Mouse (Mus musculus): ENCODE data around the gene Gm42688. TPM values are rescaled to one million over a fixed set of nuclear protein-coding genes. Genes with fewer than 3 reads are reported as not detected.
A peak's percentile ranks its signal among the peaks of the same experiment; 100 is the strongest.

Gene Gm42688
- polyA plus RNA-seq (2012; rRNA removed): 10.2 and 11.9 TPM in 2 replicates

DNA sequence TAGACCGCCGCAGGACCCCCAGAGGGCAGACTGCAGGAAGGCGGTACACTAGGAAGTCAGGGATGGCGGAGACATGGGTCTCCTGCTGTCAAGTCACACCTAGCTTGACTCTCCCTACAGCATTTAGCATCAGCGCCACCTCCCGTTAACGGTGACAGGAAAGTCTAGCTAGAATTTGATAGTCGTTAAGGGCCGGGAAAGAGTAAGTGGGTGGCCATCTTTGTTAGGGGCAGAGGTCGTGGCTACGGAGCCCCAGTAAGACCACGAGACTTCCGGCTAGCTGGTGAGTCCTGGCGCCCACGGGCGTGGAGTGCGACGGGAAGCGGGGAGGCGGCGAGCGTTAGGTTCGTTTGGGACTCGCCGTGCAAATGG is at the start of gene Gm42688, which contains the start of gene Ccdc142:
TSS of gene Gm42688 (plus strand) at position 302 of the 372 bp plus-strand sequence.
TSS of gene Ccdc142 (plus strand) at position 286 of the 372 bp plus-strand sequence.
- peak; percentile 94 for DNase-seq
- Histone ChIP-seq H3K36me3 (ENCODE audit: control insufficient read depth, insufficient read depth, low read length) (no peaks in the 10 kb centered on the region), H3K27ac (ENCODE audit: control insufficient read depth, insufficient read depth, low read length) (peak within 1 kb of the TSS; percentile 9), H3K4me1 (replicated peaks; ENCODE audit: control insufficient read depth, insufficient read depth, low read length) (peaks cover 22% of the 10 kb centered on the region), H3K4me3 (ENCODE audit: control insufficient read depth, insufficient read depth, low read length) (peak within 1 kb of the TSS; percentile 85), H3K27me3 (ENCODE audit: control insufficient read depth, insufficient read depth, low read length) (no peaks in the 10 kb centered on the region)
- under 1% methylated on average over 25 of the region's 25 CpGs for WGBS
- TF ChIP-seq POLR2A (IDR thresholded peaks at IDR 0.05; ENCODE audit: control insufficient read depth, extremely low read depth, insufficient read depth, low read length, poor library complexity) (0 out of 2 replicates have a peak, but pooled peaks have one; percentile 36), CTCF (IDR thresholded peaks at IDR 0.05; ENCODE audit: borderline replicate concordance, control insufficient read depth, extremely low read depth, insufficient read depth, low read length, poor library complexity) (no peak)

DNA sequence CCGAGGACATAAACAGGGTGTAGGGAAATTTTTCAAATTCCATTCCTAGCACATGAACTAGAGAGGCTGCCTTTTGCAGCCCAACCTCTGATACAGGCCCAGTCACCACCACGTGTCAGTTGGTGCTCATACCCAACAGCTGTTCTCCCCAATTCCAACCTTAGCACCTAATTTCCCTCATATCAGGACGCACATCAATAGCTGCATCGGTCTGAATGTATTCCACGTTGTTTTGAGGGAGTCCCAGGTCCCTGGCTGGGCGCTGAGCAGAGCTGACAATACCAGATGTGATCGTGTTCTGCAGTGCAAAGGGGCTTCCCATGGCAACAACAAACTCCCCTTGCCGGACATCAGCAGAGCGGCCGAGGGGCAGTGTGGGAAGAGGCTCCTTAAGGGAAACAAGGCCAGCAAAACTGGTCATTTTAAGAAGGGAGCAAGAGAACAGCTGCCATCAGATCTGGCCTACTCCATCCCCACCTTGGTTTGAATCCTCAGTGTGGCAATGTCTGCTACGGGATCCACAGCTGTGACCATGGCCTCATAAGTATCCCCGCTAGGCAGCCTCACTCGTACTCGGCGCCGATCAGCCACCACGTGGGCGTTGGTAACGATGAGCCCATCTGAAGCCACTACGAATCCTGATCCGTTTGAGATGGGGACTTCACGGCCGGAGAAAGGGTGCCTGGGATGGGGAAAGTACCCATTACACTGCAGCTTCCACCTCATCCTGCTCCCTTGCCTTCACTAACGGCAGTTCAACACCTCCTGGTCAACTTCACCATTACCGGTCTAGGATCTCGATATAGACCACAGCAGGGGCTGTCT is 48.1 kb upstream of the Gm42688 start:
- no peaks in the 10 kb centered on the region for H3K27me3 ChIP-seq (ENCODE audit: control insufficient read depth, insufficient read depth, low read length)
- H3K36me3 ChIP-seq (ENCODE audit: control insufficient read depth, insufficient read depth, low read length): peaks cover 8% of the 10 kb centered on the region
- no peak for TF ChIP-seq POLR2A (IDR thresholded peaks at IDR 0.05; ENCODE audit: control insufficient read depth, extremely low read depth, insufficient read depth, low read length, poor library complexity)
- no peak for TF ChIP-seq CTCF (IDR thresholded peaks at IDR 0.05; ENCODE audit: borderline replicate concordance, control insufficient read depth, extremely low read depth, insufficient read depth, low read length, poor library complexity)
- no peak for DNase-seq
- WGBS: 8% methylated on average over 26 of the region's 26 CpGs
- H3K4me3 ChIP-seq (ENCODE audit: control insufficient read depth, insufficient read depth, low read length): peak overlapping the region; percentile 80
- H3K27ac ChIP-seq (ENCODE audit: control insufficient read depth, insufficient read depth, low read length): no peak overlapping the region
- H3K4me1 ChIP-seq (replicated peaks; ENCODE audit: control insufficient read depth, insufficient read depth, low read length): peaks cover 19% of the 10 kb centered on the region

DNA sequence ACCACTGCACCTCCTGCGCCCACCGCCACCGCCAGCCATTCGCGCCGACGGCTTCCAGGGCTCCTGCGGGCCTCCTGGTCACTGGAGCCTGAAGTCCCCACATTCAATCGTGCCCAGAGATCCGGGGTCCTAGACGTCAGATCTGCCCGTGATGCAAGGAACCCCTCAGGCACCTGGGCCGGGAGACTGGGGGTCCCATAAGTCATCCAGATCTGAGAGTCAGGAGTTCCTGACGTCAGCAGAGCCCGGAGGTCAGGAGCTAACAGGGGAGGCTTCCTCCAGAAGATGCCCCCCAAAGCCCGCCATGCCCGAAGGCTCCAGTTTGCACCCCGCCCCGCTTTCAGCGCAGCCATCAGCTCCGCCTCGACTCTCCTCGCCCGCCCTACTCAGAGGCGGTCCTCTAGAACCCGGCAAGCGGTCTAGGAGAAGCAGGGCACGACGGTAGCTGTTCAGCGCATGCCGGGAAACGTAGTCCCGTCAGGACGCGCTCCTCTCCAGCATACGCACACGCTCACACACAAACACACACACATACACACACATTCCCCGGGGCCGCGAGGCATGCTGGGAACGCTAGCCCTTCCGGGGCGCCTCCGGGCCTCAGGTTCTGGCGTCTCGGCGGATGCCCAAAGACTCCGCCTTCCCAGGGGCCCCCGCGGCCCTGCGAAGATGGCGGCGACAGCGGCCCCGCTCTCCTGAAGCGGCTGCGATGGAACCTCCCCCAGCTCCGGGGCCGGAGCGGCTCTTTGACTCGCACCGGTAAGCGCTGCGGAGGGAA is 47.2 kb upstream of the Gm42688 start, which contains the start of gene Aup1:
TSS of gene Aup1 (plus strand) at position 448 of the 778 bp plus-strand sequence.
- Histone ChIP-seq H3K4me3 (ENCODE audit: control insufficient read depth, insufficient read depth, low read length) (peak within 1 kb of the TSS; percentile 80), H3K36me3 (ENCODE audit: control insufficient read depth, insufficient read depth, low read length) (peaks cover 8% of the 10 kb centered on the region), H3K27me3 (ENCODE audit: control insufficient read depth, insufficient read depth, low read length) (no peaks in the 10 kb centered on the region), H3K27ac (ENCODE audit: control insufficient read depth, insufficient read depth, low read length) (no peak within 1 kb of the TSS), H3K4me1 (replicated peaks; ENCODE audit: control insufficient read depth, insufficient read depth, low read length) (peaks cover 19% of the 10 kb centered on the region)
- under 1% methylated on average over 64 of the region's 64 CpGs for WGBS
- TF ChIP-seq CTCF (IDR thresholded peaks at IDR 0.05; ENCODE audit: borderline replicate concordance, control insufficient read depth, extremely low read depth, insufficient read depth, low read length, poor library complexity): no peak; the same call in 1 of the 2 replicates
- TF ChIP-seq POLR2A (IDR thresholded peaks at IDR 0.05; ENCODE audit: control insufficient read depth, extremely low read depth, insufficient read depth, low read length, poor library complexity): peak; percentile 90
- DNase-seq: peak; percentile 97

DNA sequence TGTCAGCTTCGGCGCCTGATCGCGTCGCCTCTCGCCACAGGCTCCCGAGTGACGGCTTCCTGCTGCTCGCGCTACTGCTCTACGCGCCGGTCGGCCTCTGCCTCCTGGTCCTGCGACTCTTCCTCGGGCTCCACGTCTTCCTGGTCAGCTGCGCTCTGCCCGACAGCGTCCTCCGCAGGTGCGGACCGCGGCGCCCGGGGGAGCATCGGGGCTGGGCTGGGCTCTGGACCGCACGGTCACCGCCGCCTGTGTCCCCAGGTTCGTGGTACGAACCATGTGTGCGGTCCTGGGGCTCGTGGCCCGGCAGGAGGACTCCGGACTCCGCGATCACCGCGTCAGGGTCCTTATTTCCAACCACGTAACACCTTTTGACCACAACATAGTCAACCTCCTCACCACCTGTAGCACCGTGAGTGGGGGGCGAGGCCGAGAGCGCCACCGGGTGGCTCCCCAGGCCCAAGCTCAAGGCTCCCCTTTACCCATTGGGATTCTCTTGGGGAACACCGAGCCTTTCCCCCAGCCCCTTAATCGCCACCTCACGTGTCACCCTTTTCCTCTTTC is 46.5 kb upstream of the Gm42688 start, which contains the start of gene Htra2:
TSS of gene Htra2 (minus strand) at position 403 of the 561 bp plus-strand sequence.
- no peak within 1 kb of the TSS for H3K27ac ChIP-seq (ENCODE audit: control insufficient read depth, insufficient read depth, low read length)
- H3K4me3 ChIP-seq (ENCODE audit: control insufficient read depth, insufficient read depth, low read length): peak within 1 kb of the TSS; percentile 80
- H3K4me1 ChIP-seq (replicated peaks; ENCODE audit: control insufficient read depth, insufficient read depth, low read length): peaks cover 19% of the 10 kb centered on the region
- H3K36me3 ChIP-seq (ENCODE audit: control insufficient read depth, insufficient read depth, low read length): peaks cover 8% of the 10 kb centered on the region
- under 1% methylated on average over 50 of the region's 50 CpGs for WGBS
- no peaks in the 10 kb centered on the region for H3K27me3 ChIP-seq (ENCODE audit: control insufficient read depth, insufficient read depth, low read length)
- peak; percentile 66 for DNase-seq
- TF ChIP-seq CTCF (IDR thresholded peaks at IDR 0.05; ENCODE audit: borderline replicate concordance, control insufficient read depth, extremely low read depth, insufficient read depth, low read length, poor library complexity): 0 out of 2 replicates have a peak, but pooled peaks have one; percentile 29
- no peak for TF ChIP-seq POLR2A (IDR thresholded peaks at IDR 0.05; ENCODE audit: control insufficient read depth, extremely low read depth, insufficient read depth, low read length, poor library complexity)

DNA sequence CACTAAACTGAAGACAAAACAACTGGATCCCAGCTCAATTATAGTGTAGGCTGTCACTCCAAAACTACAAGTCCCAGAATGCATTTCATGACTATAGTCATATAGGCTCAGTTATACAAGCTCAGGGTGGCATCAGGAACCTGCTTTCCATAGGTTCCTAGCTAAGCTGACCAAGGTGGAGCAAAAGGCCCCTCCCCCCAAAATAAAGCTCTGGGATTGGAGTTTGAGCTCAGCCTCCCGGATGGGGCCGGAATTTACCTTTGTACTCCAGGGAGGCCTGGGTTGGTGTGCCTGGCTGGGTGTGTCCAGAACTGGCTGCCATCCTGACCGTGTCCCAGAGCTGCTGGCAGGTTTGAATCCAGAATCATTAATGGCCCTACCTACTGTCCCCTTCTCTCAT is 43.6 kb upstream of the Gm42688 start, which contains the start of gene Dqx1:
TSS of gene Dqx1 (plus strand) at position 55 of the 400 bp plus-strand sequence.
- WGBS: 97% methylated on average over 3 of the region's 3 CpGs
- peaks cover 8% of the 10 kb centered on the region for H3K36me3 ChIP-seq (ENCODE audit: control insufficient read depth, insufficient read depth, low read length)
- no peak for DNase-seq
- H3K27me3 ChIP-seq (ENCODE audit: control insufficient read depth, insufficient read depth, low read length): no peaks in the 10 kb centered on the region
- H3K27ac ChIP-seq (ENCODE audit: control insufficient read depth, insufficient read depth, low read length): no peak within 1 kb of the TSS
- H3K4me1 ChIP-seq (replicated peaks; ENCODE audit: control insufficient read depth, insufficient read depth, low read length): peaks cover 19% of the 10 kb centered on the region
- H3K4me3 ChIP-seq (ENCODE audit: control insufficient read depth, insufficient read depth, low read length): no peak within 1 kb of the TSS
- TF ChIP-seq CTCF (IDR thresholded peaks at IDR 0.05; ENCODE audit: borderline replicate concordance, control insufficient read depth, extremely low read depth, insufficient read depth, low read length, poor library complexity) (no peak), POLR2A (IDR thresholded peaks at IDR 0.05; ENCODE audit: control insufficient read depth, extremely low read depth, insufficient read depth, low read length, poor library complexity) (no peak)

DNA sequence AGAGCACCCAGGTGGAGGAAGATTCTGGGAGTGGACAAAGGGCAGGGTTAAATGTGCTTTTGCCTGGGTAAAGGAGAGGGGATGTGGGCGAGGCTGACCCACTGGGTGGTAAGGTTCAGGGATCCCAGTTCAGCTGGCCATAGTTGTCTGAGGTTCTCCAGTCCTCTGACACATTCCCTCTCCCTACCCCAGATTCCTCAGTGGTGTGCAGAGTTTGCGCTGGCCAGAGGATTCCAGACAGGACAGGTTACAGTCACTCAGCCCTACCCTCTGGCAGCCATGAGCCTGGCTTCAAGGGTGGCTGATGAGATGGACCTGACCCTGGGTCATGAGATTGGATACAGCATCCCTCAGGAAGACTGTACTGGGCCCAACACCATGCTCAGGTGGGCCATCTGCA is 42.7 kb upstream of the Gm42688 start:
- WGBS: 94% methylated on average over 2 of the region's 2 CpGs
- H3K4me3 ChIP-seq (ENCODE audit: control insufficient read depth, insufficient read depth, low read length): no peak overlapping the region
- H3K27me3 ChIP-seq (ENCODE audit: control insufficient read depth, insufficient read depth, low read length): no peaks in the 10 kb centered on the region
- DNase-seq: no peak
- H3K36me3 ChIP-seq (ENCODE audit: control insufficient read depth, insufficient read depth, low read length): peaks cover 8% of the 10 kb centered on the region
- TF ChIP-seq CTCF (IDR thresholded peaks at IDR 0.05; ENCODE audit: borderline replicate concordance, control insufficient read depth, extremely low read depth, insufficient read depth, low read length, poor library complexity): no peak
- TF ChIP-seq POLR2A (IDR thresholded peaks at IDR 0.05; ENCODE audit: control insufficient read depth, extremely low read depth, insufficient read depth, low read length, poor library complexity): no peak
- peaks cover 11% of the 10 kb centered on the region for H3K4me1 ChIP-seq (replicated peaks; ENCODE audit: control insufficient read depth, insufficient read depth, low read length)
- no peak overlapping the region for H3K27ac ChIP-seq (ENCODE audit: control insufficient read depth, insufficient read depth, low read length)

All from thymus, adult 2 months (tissue).